Mouse (Mus musculus) small intestine, adult 2 months (tissue): Measurements from ENCODE around the gene Gstm7.

Source experiments
- CTCF ChIP-seq: fragments of 200-500 bp; IDR thresholded peaks from 2 replicates; pipeline ENCODE4 v1.5.1; 2012; ENCODE audit warnings: low read depth, mild to moderate bottlenecking, control low read depth, inconsistent platforms, low read length, moderate library complexity, mixed read lengths; ENCODE audit not compliant: insufficient replicate concordance, insufficient read length; ENCODE audit errors: extremely low read depth
- POLR2A ChIP-seq: fragments of 200-500 bp; IDR thresholded peaks from 2 replicates; pipeline ENCODE4 v1.6.1; 2012; ENCODE audit warnings: low read depth, mild to moderate bottlenecking, control low read depth, inconsistent platforms, low read length, moderate library complexity

DNA sequence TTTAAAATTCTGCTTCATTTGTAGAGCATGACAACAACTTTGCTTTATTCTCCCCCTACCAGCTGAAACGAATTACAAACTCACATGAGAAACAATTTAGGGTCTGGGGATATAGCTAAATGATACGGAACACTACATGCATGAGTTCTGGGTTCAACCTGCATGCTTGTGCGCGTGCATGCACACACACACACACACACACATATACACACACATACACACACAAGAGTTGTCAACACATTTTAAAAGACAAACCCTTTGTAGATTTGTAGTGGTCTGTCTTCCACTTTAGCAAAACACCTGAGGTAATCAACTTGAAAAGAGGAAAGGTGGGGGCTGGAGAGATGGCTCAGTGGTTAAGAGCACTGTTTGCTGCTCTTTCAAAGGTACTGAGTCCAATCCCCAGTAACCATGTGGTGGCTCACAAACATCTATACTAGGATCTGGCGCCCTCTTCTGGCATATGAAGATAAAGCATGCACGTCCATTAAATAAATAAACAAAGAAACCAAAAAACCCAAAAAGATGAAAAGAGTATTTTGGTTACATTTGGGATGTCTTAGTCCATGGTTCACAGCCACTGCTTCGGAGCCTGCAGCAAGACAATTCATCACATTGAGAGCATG lies 13.7 kb downstream of the Gstm7 start:
- TF ChIP-seq POLR2A (no peak), CTCF (no peak)
